Comparison of ENCODE assay signal across 10 mouse cellular contexts in genomic region chr2:152411471-152411870, GRCm38 (mm10). TPM values are rescaled to one million over a fixed set of nuclear protein-coding genes. Genes with fewer than 3 reads are reported as not detected.
DNase-seq lines count a peak whose midpoint lies in the region; ATAC-seq and TF ChIP-seq lines count a peak whose summit lies in the region.
"Had no signal": no experiment of that assay in that cellular context is flagged by ENCODE, and none has a peak within 500 bp of the region (broad histone marks: within the 10 kb centered on the region; RNA-seq: fewer than 3 reads in every experiment).

No protein-coding gene starts in this region.

- H3K27me3 ChIP-seq in erythroblast, embryonic 14.5 days (ENCODE audit: control insufficient read depth), result no peaks in the 10 kb centered on the region
- H3K27me3 ChIP-seq in testis, adult 2 months (ENCODE audit: control insufficient read depth, insufficient read depth, low read length), result no peaks in the 10 kb centered on the region
- H3K27me3 ChIP-seq in liver, embryonic 11.5 days (replicated peaks; ENCODE audit: control insufficient read depth, insufficient read depth, low read length), result no peaks in the 10 kb centered on the region

- peak overlapping the region; percentile 59 for H3K27ac ChIP-seq in testis, adult 2 months (ENCODE audit: control insufficient read depth, insufficient read depth, low read depth, low read length)
- peak overlapping the region; percentile 88 for H3K27ac ChIP-seq in liver, embryonic 11.5 days (ENCODE audit: low read depth, low read length)

- whole genome bisulfite sequencing in liver, embryonic 11.5 days, result 14% methylated on average over 7 of the region's 7 CpGs

- peaks cover 7% of the 10 kb centered on the region for H3K9me3 ChIP-seq in erythroblast, embryonic 14.5 days (ENCODE audit: control insufficient read depth, low read length)
- peaks cover 6% of the 10 kb centered on the region; the same call in 1 of the 2 replicates for H3K9me3 ChIP-seq in liver, embryonic 11.5 days (ENCODE audit: control insufficient read depth, low read length)

- H3K4me3 ChIP-seq in erythroblast, embryonic 14.5 days (replicated peaks), result peak overlapping the region; percentile 42
- peak overlapping the region; percentile 19; the same call in 1 of the 2 replicates for H3K4me3 ChIP-seq in testis, adult 2 months (ENCODE audit: control insufficient read depth, low read depth, low read length)
- H3K4me3 ChIP-seq in liver, embryonic 11.5 days (ENCODE audit: low read depth, low read length), result peak overlapping the region; percentile 86

- H3K4me1 ChIP-seq in erythroblast, embryonic 14.5 days (ENCODE audit: control insufficient read depth), result peaks cover 63% of the 10 kb centered on the region
- H3K4me1 ChIP-seq in testis, adult 2 months (ENCODE audit: control insufficient read depth, insufficient read depth, low read length), result peaks cover 37% of the 10 kb centered on the region
- H3K4me1 ChIP-seq in liver, embryonic 11.5 days (replicated peaks; ENCODE audit: control insufficient read depth, insufficient read depth, low read length), result peaks cover 31% of the 10 kb centered on the region

- H3K4me2 ChIP-seq in liver, embryonic 11.5 days, result peak overlapping the region; percentile 92

- ATAC-seq in erythroblast, adult 5-6 weeks (replicated peaks; ENCODE audit: low FRiP score, poor library complexity, severe bottlenecking), result no peak
- ATAC-seq in liver, embryonic 11.5 days (replicated peaks; ENCODE audit: low FRiP score), result no peak
- no peak for ATAC-seq in megakaryocyte-erythroid progenitor cell, adult 5-6 weeks (replicated peaks; ENCODE audit: low FRiP score, low TSS enrichment, poor library complexity, severe bottlenecking)
- ATAC-seq in megakaryocyte, adult 5-6 weeks (ENCODE audit: poor library complexity, severe bottlenecking), result no peak

- H3K36me3 ChIP-seq in erythroblast, embryonic 14.5 days (ENCODE audit: control insufficient read depth), result peaks cover 25% of the 10 kb centered on the region
- no peaks in the 10 kb centered on the region for H3K36me3 ChIP-seq in testis, adult 2 months (ENCODE audit: control insufficient read depth, insufficient read depth, low read length)
- H3K36me3 ChIP-seq in liver, embryonic 11.5 days (ENCODE audit: control insufficient read depth, insufficient read depth, low read length), result peaks cover 4% of the 10 kb centered on the region; the same call in 1 of the 2 replicates

- no peak for TF ChIP-seq CTCF in testis, adult 2 months (IDR thresholded peaks at IDR 0.05; ENCODE audit: control insufficient read depth, insufficient read depth, insufficient replicate concordance, low read depth, low read length)

- peak overlapping the region; percentile 10 for H3K9ac ChIP-seq in liver, embryonic 11.5 days (ENCODE audit: low read depth, low read length)

- DNase-seq in testis, postnatal 14 days (ENCODE audit: low spot score), result no peak
- DNase-seq in liver, embryonic 11.5 days (ENCODE audit: low spot score), result no peak
- DNase-seq in yolk sac, embryonic 10.5 days (ENCODE audit: low spot score), result peak; percentile 51
- DNase-seq: B cell, adult 2 months had no signal

- no peak for TF ChIP-seq POLR2A in testis, adult 2 months (IDR thresholded peaks at IDR 0.05; ENCODE audit: control insufficient read depth, low read depth, low read length)

RNA-seq across cellular contexts. Expression of gene Zcchc3, which starts 3.4 kb away (rescaled TPM):
- 0.90 and 1.0 TPM in 2 replicates for polyA plus RNA-seq in erythroblast, embryonic 14.5 days (2012)
- 0.58 and 2.3 TPM in 2 replicates for total RNA-seq in erythroblast, adult 5-6 weeks (2015; ENCODE audit: low replicate concordance)
- 0.84 and 1.2 TPM in 2 replicates for total RNA-seq in erythroblast, adult 5-6 weeks (2017; ENCODE audit: low replicate concordance)
- 2.5 and 2.8 TPM in 2 replicates for polyA plus RNA-seq in testis, adult 2 months (2012; rRNA removed)
- 41.6 and 44.6 TPM in 2 replicates for polyA plus RNA-seq in liver, embryonic 11.5 days (2014; fragmentation: Nextera tagmentation; extraction: Ambion mirVana)
- total RNA-seq in megakaryocyte-erythroid progenitor cell, adult 5-6 weeks (2014; fragmentation: Nextera tagmentation), result 10.1 and 11.2 TPM in 2 replicates
- total RNA-seq in megakaryocyte-erythroid progenitor cell, adult 5-6 weeks (2017), result 6.6 and 7.8 TPM in 2 replicates
- total RNA-seq in megakaryocyte, adult 5-6 weeks (2015), result 0.98 and 1.9 TPM in 2 replicates
- 2.1 and 2.6 TPM in 2 replicates for total RNA-seq in megakaryocyte, adult 5-6 weeks (2017)

RNA-seq across cellular contexts. Expression of gene 6820408C15Rik, which starts 3.9 kb away (rescaled TPM):
- polyA plus RNA-seq in erythroblast, embryonic 14.5 days (2012), result not detected in 2 replicates
- total RNA-seq in erythroblast, adult 5-6 weeks (2015; ENCODE audit: low replicate concordance), result not detected in 2 replicates
- total RNA-seq in erythroblast, adult 5-6 weeks (2017; ENCODE audit: low replicate concordance), result not detected in 2 replicates
- 54.7 and 73.0 TPM in 2 replicates for polyA plus RNA-seq in testis, adult 2 months (2012; rRNA removed)
- 0.31 and 1.1 TPM in 2 replicates for polyA plus RNA-seq in liver, embryonic 11.5 days (2014; fragmentation: Nextera tagmentation; extraction: Ambion mirVana)
- not detected in 2 replicates for total RNA-seq in megakaryocyte-erythroid progenitor cell, adult 5-6 weeks (2014; fragmentation: Nextera tagmentation)
- not detected in 2 replicates for total RNA-seq in megakaryocyte-erythroid progenitor cell, adult 5-6 weeks (2017)
- not detected in 2 replicates for total RNA-seq in megakaryocyte, adult 5-6 weeks (2015)
- total RNA-seq in megakaryocyte, adult 5-6 weeks (2017), result not detected in 2 replicates
- polyA plus RNA-seq: large intestine, adult 2 months had no signal

RNA-seq across cellular contexts. Expression of gene Sox12, which starts 13.6 kb away (rescaled TPM):
- polyA plus RNA-seq in erythroblast, embryonic 14.5 days (2012), result 1.4 and 2.3 TPM in 2 replicates
- total RNA-seq in erythroblast, adult 5-6 weeks (2015; ENCODE audit: low replicate concordance), result 2.3 and 2.5 TPM in 2 replicates
- total RNA-seq in erythroblast, adult 5-6 weeks (2017; ENCODE audit: low replicate concordance), result 0.42 and 1.2 TPM in 2 replicates
- 5.9 and 6.2 TPM in 2 replicates for polyA plus RNA-seq in testis, adult 2 months (2012; rRNA removed)
- polyA plus RNA-seq in liver, embryonic 11.5 days (2014; fragmentation: Nextera tagmentation; extraction: Ambion mirVana), result 8.5 and 9.8 TPM in 2 replicates
- total RNA-seq in megakaryocyte-erythroid progenitor cell, adult 5-6 weeks (2014; fragmentation: Nextera tagmentation), result 22.9 and 25.1 TPM in 2 replicates
- total RNA-seq in megakaryocyte-erythroid progenitor cell, adult 5-6 weeks (2017), result 2.4 and 7.7 TPM in 2 replicates
- 0.27 and 0.60 TPM in 2 replicates for total RNA-seq in megakaryocyte, adult 5-6 weeks (2015)
- 0.12 and 0.15 TPM in 2 replicates for total RNA-seq in megakaryocyte, adult 5-6 weeks (2017)

RNA-seq across cellular contexts. Expression of gene Nrsn2, which starts 35.0 kb away (rescaled TPM):
- polyA plus RNA-seq in erythroblast, embryonic 14.5 days (2012), result not detected in 2 replicates
- total RNA-seq in erythroblast, adult 5-6 weeks (2015; ENCODE audit: low replicate concordance), result not detected in 2 replicates
- not detected in 2 replicates for total RNA-seq in erythroblast, adult 5-6 weeks (2017; ENCODE audit: low replicate concordance)
- 0.85 and 0.97 TPM in 2 replicates for polyA plus RNA-seq in testis, adult 2 months (2012; rRNA removed)
- 0.45 and 0.49 TPM in 2 replicates for polyA plus RNA-seq in liver, embryonic 11.5 days (2014; fragmentation: Nextera tagmentation; extraction: Ambion mirVana)
- not detected in 2 replicates for total RNA-seq in megakaryocyte-erythroid progenitor cell, adult 5-6 weeks (2014; fragmentation: Nextera tagmentation)
- total RNA-seq in megakaryocyte-erythroid progenitor cell, adult 5-6 weeks (2017), result not detected in 2 replicates
- not detected in 2 replicates for total RNA-seq in megakaryocyte, adult 5-6 weeks (2015)
- not detected in 2 replicates for total RNA-seq in megakaryocyte, adult 5-6 weeks (2017)

RNA-seq across cellular contexts. Expression of gene Defb23, which starts 52.9 kb away (rescaled TPM):
- not detected in 2 replicates for polyA plus RNA-seq in erythroblast, embryonic 14.5 days (2012)
- not detected in 2 replicates for total RNA-seq in erythroblast, adult 5-6 weeks (2015; ENCODE audit: low replicate concordance)
- total RNA-seq in erythroblast, adult 5-6 weeks (2017; ENCODE audit: low replicate concordance), result not detected in 2 replicates
- polyA plus RNA-seq in testis, adult 2 months (2012; rRNA removed), result 1.4 TPM in 1 of 2 replicates, not detected in the other
- polyA plus RNA-seq in liver, embryonic 11.5 days (2014; fragmentation: Nextera tagmentation; extraction: Ambion mirVana), result not detected in 2 replicates
- not detected in 2 replicates for total RNA-seq in megakaryocyte-erythroid progenitor cell, adult 5-6 weeks (2014; fragmentation: Nextera tagmentation)
- not detected in 2 replicates for total RNA-seq in megakaryocyte-erythroid progenitor cell, adult 5-6 weeks (2017)
- not detected in 2 replicates for total RNA-seq in megakaryocyte, adult 5-6 weeks (2015)
- not detected in 2 replicates for total RNA-seq in megakaryocyte, adult 5-6 weeks (2017)
- polyA plus RNA-seq: large intestine, adult 2 months had no signal

Comparison
In these comparisons a context has a peak if more than half of its experiments do, and no peak if none do; other contexts are left out.
1. H3K4me3 ChIP-seq: peak in every context shown above with its lines; median percentile 86 in liver, embryonic 11.5 days; 42 in erythroblast, embryonic 14.5 days; 19 in testis, adult 2 months.